Mouse (Mus musculus): ENCODE data around the gene Ttc13. TPM values are rescaled to one million over a fixed set of nuclear protein-coding genes. Genes with fewer than 3 reads are reported as not detected.

Ttc13 gene
- polyA plus RNA-seq, 1 experiment from 2014 or later: 54.1 TPM

GRCm38 (mm10) chr8:124702183-124702582 is 19.6 kb downstream of the Ttc13 start:
- no peak overlapping the region for H3K9ac ChIP-seq
- no peak for ATAC-seq (ENCODE audit: insufficient number of reproducible peaks, insufficient read depth, low FRiP score, low TSS enrichment)
- WGBS: 86% methylated on average over 3 of the region's 3 CpGs
- H3K36me3 ChIP-seq: peaks cover 55% of the 10 kb centered on the region
- no peaks in the 10 kb centered on the region for H3K9me3 ChIP-seq
- H3K4me1 ChIP-seq: no peaks in the 10 kb centered on the region
- no peak overlapping the region for H3K4me3 ChIP-seq
- no peak overlapping the region for H3K27ac ChIP-seq
- H3K27me3 ChIP-seq: no peaks in the 10 kb centered on the region
- no peak overlapping the region for H3K4me2 ChIP-seq (replicated peaks)

- H3K36me3 ChIP-seq: peaks cover 52% of the 10 kb centered on the region
- H3K4me2 ChIP-seq (replicated peaks): no peak overlapping the region
- H3K27ac ChIP-seq: no peak overlapping the region
- H3K9me3 ChIP-seq: no peaks in the 10 kb centered on the region
- WGBS: 87% methylated on average over 9 of the region's 9 CpGs
- no peak for ATAC-seq (ENCODE audit: insufficient number of reproducible peaks, insufficient read depth, low FRiP score, low TSS enrichment)
- H3K4me3 ChIP-seq: no peak overlapping the region
- H3K9ac ChIP-seq: no peak overlapping the region
- no peaks in the 10 kb centered on the region for H3K4me1 ChIP-seq
- H3K27me3 ChIP-seq: no peaks in the 10 kb centered on the region
Measured at GRCm38 (mm10) chr8:124701023-124701422, 20.8 kb downstream of the Ttc13 start.

DNA sequence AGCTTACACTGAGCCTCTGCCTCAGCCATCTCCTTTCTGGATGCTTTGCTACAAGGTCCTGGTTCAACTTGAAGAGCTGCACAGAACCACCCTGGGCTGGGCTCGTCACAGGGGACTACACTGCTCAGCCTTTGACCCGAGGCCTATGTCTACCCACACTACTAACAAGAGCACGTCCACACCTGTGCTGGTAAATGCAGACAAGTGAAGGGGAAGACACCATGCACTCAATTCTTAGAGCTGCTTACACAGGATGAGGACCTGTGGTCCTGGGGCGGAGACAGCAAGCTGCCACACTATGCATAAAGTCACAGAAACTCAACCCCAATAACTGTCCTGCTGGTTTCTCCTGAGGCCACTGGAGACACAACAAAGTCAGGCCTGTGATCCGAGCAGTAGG is 21.5 kb downstream of the Ttc13 start:
- no peak for ATAC-seq (ENCODE audit: insufficient number of reproducible peaks, insufficient read depth, low FRiP score, low TSS enrichment)
- no peak overlapping the region for H3K27ac ChIP-seq
- H3K36me3 ChIP-seq: peaks cover 49% of the 10 kb centered on the region
- H3K4me3 ChIP-seq: no peak overlapping the region
- 86% methylated on average over 5 of the region's 5 CpGs for WGBS
- no peak overlapping the region for H3K4me2 ChIP-seq (replicated peaks)
- no peak overlapping the region for H3K9ac ChIP-seq
- H3K9me3 ChIP-seq: no peaks in the 10 kb centered on the region
- H3K4me1 ChIP-seq: no peaks in the 10 kb centered on the region
- no peaks in the 10 kb centered on the region for H3K27me3 ChIP-seq

GRCm38 (mm10) chr8:124695424-124696100 is 26.2 kb downstream of the Ttc13 start:
- H3K9me3 ChIP-seq: no peaks in the 10 kb centered on the region
- H3K4me1 ChIP-seq: no peaks in the 10 kb centered on the region
- H3K4me2 ChIP-seq (replicated peaks): no peak overlapping the region
- ATAC-seq (ENCODE audit: insufficient number of reproducible peaks, insufficient read depth, low FRiP score, low TSS enrichment): no peak
- no peaks in the 10 kb centered on the region for H3K27me3 ChIP-seq
- H3K36me3 ChIP-seq: peaks cover 57% of the 10 kb centered on the region
- H3K27ac ChIP-seq: no peak overlapping the region
- no peak overlapping the region for H3K9ac ChIP-seq
- no peak overlapping the region for H3K4me3 ChIP-seq
- WGBS: 90% methylated on average over 22 of the region's 22 CpGs

DNA sequence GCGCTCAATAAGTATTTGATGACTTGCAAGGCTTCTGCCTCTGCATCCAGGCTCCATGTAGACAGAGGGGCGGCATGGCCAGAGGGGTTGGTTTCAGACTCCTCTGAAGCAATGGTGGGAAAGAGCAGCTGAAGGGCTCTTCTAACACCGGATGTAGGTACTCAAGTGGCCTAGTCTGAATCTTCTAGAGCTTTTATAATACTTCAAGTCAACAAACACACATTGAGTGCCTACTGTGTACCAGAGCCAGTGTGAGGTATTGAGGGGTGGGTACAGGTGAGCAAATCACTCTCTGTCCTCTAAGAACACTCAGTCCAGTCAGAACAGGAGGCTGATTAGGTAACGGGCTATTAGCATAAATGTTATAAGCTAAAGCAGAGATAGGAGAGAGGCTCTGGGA is 30.1 kb downstream of the Ttc13 start:
- no peak for ATAC-seq (ENCODE audit: insufficient number of reproducible peaks, insufficient read depth, low FRiP score, low TSS enrichment)
- no peaks in the 10 kb centered on the region for H3K4me1 ChIP-seq
- H3K4me3 ChIP-seq: no peak overlapping the region
- H3K9me3 ChIP-seq: no peaks in the 10 kb centered on the region
- no peak overlapping the region for H3K27ac ChIP-seq
- H3K4me2 ChIP-seq (replicated peaks): no peak overlapping the region
- 91% methylated on average over 4 of the region's 4 CpGs for WGBS
- H3K27me3 ChIP-seq: no peaks in the 10 kb centered on the region
- no peak overlapping the region for H3K9ac ChIP-seq
- H3K36me3 ChIP-seq: peaks cover 46% of the 10 kb centered on the region

GRCm38 (mm10) chr8:124688899-124689298 is 32.9 kb downstream of the Ttc13 start:
- 88% methylated on average over 13 of the region's 13 CpGs for WGBS
- H3K4me1 ChIP-seq: no peaks in the 10 kb centered on the region
- H3K9ac ChIP-seq: no peak overlapping the region
- no peaks in the 10 kb centered on the region for H3K27me3 ChIP-seq
- H3K36me3 ChIP-seq: peaks cover 43% of the 10 kb centered on the region
- H3K4me2 ChIP-seq (replicated peaks): no peak overlapping the region
- H3K27ac ChIP-seq: no peak overlapping the region
- no peaks in the 10 kb centered on the region for H3K9me3 ChIP-seq
- H3K4me3 ChIP-seq: no peak overlapping the region
- ATAC-seq (ENCODE audit: insufficient number of reproducible peaks, insufficient read depth, low FRiP score, low TSS enrichment): no peak

- WGBS: 93% methylated on average over 10 of the region's 10 CpGs
- H3K27ac ChIP-seq: no peak overlapping the region
- H3K4me2 ChIP-seq (replicated peaks): no peak overlapping the region
- no peak overlapping the region for H3K4me3 ChIP-seq
- H3K36me3 ChIP-seq: peaks cover 62% of the 10 kb centered on the region
- H3K4me1 ChIP-seq: no peaks in the 10 kb centered on the region
- no peaks in the 10 kb centered on the region for H3K27me3 ChIP-seq
- H3K9me3 ChIP-seq: no peaks in the 10 kb centered on the region
- no peak overlapping the region for H3K9ac ChIP-seq
- no peak for ATAC-seq (ENCODE audit: insufficient number of reproducible peaks, insufficient read depth, low FRiP score, low TSS enrichment)
Measured at GRCm38 (mm10) chr8:124682218-124682617, 39.6 kb downstream of the Ttc13 start.

DNA sequence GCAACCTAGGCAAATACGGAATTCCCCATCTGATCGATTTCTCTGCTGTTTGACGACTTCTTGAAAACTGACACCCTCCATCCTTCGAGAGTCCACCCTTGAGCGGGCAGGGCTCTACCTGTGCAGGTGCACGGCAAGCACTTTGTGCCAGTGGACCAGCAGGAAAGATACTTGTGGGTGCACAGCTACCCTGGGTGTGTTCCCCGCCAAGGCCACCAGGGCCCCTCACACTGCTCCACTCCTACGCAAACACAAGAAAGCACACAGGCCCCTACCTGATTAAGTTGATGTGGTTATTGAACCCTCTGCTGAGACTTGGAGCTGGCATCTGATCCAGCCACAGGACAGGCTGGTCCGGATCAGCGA is 40.0 kb downstream of the Ttc13 start:
- Histone ChIP-seq H3K4me2 (replicated peaks) (no peak overlapping the region), H3K9ac (no peak overlapping the region), H3K36me3 (peaks cover 62% of the 10 kb centered on the region), H3K4me3 (no peak overlapping the region), H3K4me1 (no peaks in the 10 kb centered on the region), H3K9me3 (no peaks in the 10 kb centered on the region), H3K27me3 (no peaks in the 10 kb centered on the region), H3K27ac (no peak overlapping the region)
- WGBS: 71% methylated on average over 10 of the region's 10 CpGs
- ATAC-seq (ENCODE audit: insufficient number of reproducible peaks, insufficient read depth, low FRiP score, low TSS enrichment): no peak

DNA sequence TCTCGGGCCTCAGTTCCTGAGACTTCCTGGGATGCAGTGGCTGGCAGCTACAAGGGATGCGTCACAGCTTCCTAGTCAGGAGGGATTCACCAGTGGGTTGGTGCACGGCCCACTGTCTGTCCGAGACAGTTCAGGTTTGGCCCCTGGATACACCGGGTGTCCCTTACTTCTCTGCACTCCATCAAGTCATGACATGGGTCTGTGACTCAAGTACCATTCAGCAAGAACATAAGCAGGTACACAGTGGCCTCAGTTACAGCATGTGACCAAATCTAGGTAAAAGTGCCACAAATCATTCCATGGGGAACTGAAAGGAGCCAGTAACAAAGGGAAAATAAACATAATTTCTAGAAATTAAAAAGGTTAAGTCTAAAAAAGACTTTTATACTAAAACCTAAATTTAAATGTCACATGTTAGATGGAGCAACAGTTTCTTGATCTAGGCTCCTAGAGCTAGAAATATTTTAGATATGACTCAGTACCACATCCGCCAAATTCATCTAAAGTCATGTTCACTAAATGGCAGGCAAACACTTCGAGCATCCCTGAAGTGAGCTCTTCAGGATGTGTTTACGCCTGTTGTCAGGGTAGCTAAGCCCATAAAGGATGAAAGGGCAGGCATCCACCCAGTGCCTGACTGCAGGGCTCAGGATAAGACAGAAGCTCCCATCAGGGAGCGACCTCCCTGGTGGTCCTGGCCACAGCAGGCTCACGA is 40.5 kb downstream of the Ttc13 start:
- no peak overlapping the region for H3K9ac ChIP-seq
- WGBS: 82% methylated on average over 10 of the region's 10 CpGs

DNA sequence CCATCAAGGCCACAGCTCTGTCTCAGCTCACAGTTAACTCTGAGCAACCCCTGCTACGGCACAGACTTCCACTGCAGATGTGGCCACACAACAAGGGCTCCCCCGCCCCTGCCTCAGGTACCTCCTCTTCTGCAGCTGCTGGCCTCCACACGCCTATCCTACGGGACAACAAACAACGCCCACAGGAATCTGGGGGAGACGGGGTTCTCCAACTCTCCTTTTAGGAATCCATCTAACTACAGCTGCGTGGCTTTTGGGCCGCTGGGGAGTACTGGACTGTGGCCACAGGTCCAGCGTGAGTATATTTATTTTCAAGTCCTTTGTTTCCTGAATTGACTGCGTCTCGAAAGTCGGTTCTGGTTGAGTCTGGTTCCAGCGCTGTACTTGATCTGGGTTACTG is 43.5 kb downstream of the Ttc13 start:
- H3K4me3 ChIP-seq: no peak overlapping the region
- 94% methylated on average over 13 of the region's 13 CpGs for WGBS
- no peak overlapping the region for H3K9ac ChIP-seq
- H3K4me1 ChIP-seq: no peaks in the 10 kb centered on the region
- H3K27ac ChIP-seq: no peak overlapping the region
- H3K9me3 ChIP-seq: no peaks in the 10 kb centered on the region
- H3K27me3 ChIP-seq: no peaks in the 10 kb centered on the region
- no peak for ATAC-seq (ENCODE audit: insufficient number of reproducible peaks, insufficient read depth, low FRiP score, low TSS enrichment)
- H3K36me3 ChIP-seq: peaks cover 57% of the 10 kb centered on the region
- no peak overlapping the region for H3K4me2 ChIP-seq (replicated peaks)

More for the DNA sequence above, 40.5 kb downstream of the Ttc13 start:
- no peak overlapping the region for H3K4me3 ChIP-seq
- H3K4me1 ChIP-seq: no peaks in the 10 kb centered on the region
- H3K9me3 ChIP-seq: no peaks in the 10 kb centered on the region
- ATAC-seq (ENCODE audit: insufficient number of reproducible peaks, insufficient read depth, low FRiP score, low TSS enrichment): no peak
- H3K27ac ChIP-seq: no peak overlapping the region
- H3K4me2 ChIP-seq (replicated peaks): no peak overlapping the region
- no peaks in the 10 kb centered on the region for H3K27me3 ChIP-seq
- peaks cover 66% of the 10 kb centered on the region for H3K36me3 ChIP-seq

DNA sequence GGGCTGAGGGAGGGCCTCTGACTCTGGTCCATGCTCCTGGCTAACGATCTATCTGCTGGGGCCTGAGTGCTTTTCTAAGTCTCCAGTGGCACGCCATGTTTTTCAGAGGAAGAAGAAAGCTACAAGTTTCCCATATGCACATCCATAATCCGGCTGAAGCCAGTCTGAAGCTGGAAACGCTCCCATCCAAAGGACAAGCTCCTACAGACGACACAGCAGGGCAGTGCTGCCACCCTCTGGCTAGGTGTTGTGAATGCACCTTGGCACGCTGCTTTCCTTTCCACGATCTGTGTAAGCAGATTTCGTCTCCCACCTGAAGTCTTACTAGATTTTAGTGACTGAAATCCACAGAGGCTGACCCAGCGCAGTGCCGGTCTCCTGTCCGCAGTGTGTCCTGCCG is 44.3 kb downstream of the Ttc13 start:
- H3K9me3 ChIP-seq: no peaks in the 10 kb centered on the region
- H3K4me1 ChIP-seq: peaks cover 2% of the 10 kb centered on the region; the same call in 1 of the 2 replicates
- 52% methylated on average over 12 of the region's 12 CpGs for WGBS
- 0 out of 2 replicates have a peak, but pooled peaks have one; percentile 44 for ATAC-seq (ENCODE audit: insufficient number of reproducible peaks, insufficient read depth, low FRiP score, low TSS enrichment)
- no peak overlapping the region for H3K27ac ChIP-seq
- peaks cover 55% of the 10 kb centered on the region for H3K36me3 ChIP-seq
- H3K4me3 ChIP-seq: no peak overlapping the region
- H3K9ac ChIP-seq: no peak overlapping the region; the same call in 1 of the 2 replicates
- H3K4me2 ChIP-seq (replicated peaks): no peak overlapping the region
- H3K27me3 ChIP-seq: no peaks in the 10 kb centered on the region

GRCm38 (mm10) chr8:124677078-124677477 is 44.7 kb downstream of the Ttc13 start:
- ATAC-seq (ENCODE audit: insufficient number of reproducible peaks, insufficient read depth, low FRiP score, low TSS enrichment): 0 out of 2 replicates have a peak, but pooled peaks have one; percentile 11
- no peaks in the 10 kb centered on the region for H3K9me3 ChIP-seq
- H3K36me3 ChIP-seq: peaks cover 53% of the 10 kb centered on the region
- peaks cover 2% of the 10 kb centered on the region; the same call in 1 of the 2 replicates for H3K4me1 ChIP-seq
- no peak overlapping the region for H3K4me3 ChIP-seq
- H3K27ac ChIP-seq: no peak overlapping the region
- no peaks in the 10 kb centered on the region for H3K27me3 ChIP-seq
- H3K4me2 ChIP-seq (replicated peaks): no peak overlapping the region
- 92% methylated on average over 7 of the region's 7 CpGs for WGBS
- H3K9ac ChIP-seq: no peak overlapping the region; the same call in 1 of the 2 replicates

Measured in embryonic facial prominence, embryonic 12.5 days (tissue).